In the genomic region with DNA sequence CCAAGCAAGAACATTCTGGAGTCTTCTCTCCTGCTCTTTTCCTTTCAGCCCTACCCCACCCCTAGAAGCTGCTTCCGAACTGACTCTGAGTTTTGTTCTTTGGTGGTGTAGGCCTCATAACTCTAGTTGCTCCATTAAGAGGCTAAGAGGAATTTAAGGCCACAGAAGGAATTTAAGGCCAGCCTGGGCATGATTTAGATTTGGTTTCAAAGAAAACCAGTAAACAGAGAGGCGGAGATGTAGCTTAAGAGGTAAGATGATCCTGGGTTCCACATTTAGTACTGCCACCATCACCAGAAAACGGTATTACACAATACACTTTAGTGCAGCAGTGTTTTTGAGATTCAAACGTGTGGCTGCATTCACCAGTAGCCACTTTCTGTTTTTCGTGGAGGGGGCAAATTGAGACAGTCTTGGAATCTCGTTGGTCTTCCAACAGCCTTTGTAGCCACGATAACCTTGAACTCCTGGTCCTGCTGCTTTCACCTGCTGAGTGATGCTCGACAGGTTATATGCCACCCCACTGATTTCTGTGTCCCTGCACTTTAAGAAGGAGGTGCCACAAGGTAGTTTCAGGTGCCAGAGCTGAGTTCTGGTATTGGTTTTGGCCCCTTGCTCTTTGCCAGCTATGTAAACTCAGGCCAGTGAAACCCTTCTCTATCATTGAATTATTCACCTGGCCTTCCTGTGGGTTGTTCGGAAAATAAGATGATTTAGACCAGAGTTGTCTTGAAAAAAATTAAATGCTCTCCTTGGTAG, we compare ENCODE assay signal across 11 mouse cellular contexts. TPM values are rescaled to one million over a fixed set of nuclear protein-coding genes. Genes with fewer than 3 reads are reported as not detected.
DNase-seq lines count a peak whose midpoint lies in the region; ATAC-seq and TF ChIP-seq lines count a peak whose summit lies in the region.
"Had no signal": no experiment of that assay in that cellular context is flagged by ENCODE, and none has a peak within 500 bp of the region (broad histone marks: within the 10 kb centered on the region; RNA-seq: fewer than 3 reads in every experiment).

No protein-coding gene starts in this region.

- H3K9ac ChIP-seq in heart, embryonic 14.5 days (ENCODE audit: low read length): peak overlapping the region; percentile 55
- H3K9ac ChIP-seq in hindbrain, postnatal 0 days (replicated peaks; ENCODE audit: low read length): no peak overlapping the region
- no peak overlapping the region for H3K9ac ChIP-seq in midbrain, postnatal 0 days (replicated peaks; ENCODE audit: low read length, poor library complexity, severe bottlenecking)

- H3K4me3 ChIP-seq in heart, embryonic 14.5 days (ENCODE audit: control insufficient read depth in 1 of 2, insufficient read depth in 1 of 2, low read depth in 1 of 2, low read length in 2 of 2): no peak overlapping the region
- no peak overlapping the region for H3K4me3 ChIP-seq in thymus, adult 2 months (ENCODE audit: control insufficient read depth, insufficient read depth, low read length)
- H3K4me3 ChIP-seq in hindbrain, postnatal 0 days (ENCODE audit: low read length): no peak overlapping the region
- no peak overlapping the region for H3K4me3 ChIP-seq in midbrain, postnatal 0 days (ENCODE audit: low read depth, low read length)
- H3K4me3 ChIP-seq: left cerebral cortex, adult 2 months had no signal

- no peak for DNase-seq in heart, adult 18-20 months
- no peak for DNase-seq in thymus, adult 2 months
- no peak for DNase-seq in thymus, adult 18-20 months
- no peak for DNase-seq in hindbrain, postnatal 0 days (ENCODE audit: low spot score)
- DNase-seq in midbrain, postnatal 0 days (ENCODE audit: low spot score): no peak
- DNase-seq: kidney, adult 8-10 months; spleen, adult 18-20 months had no signal

- ATAC-seq in heart, embryonic 14.5 days (ENCODE audit: insufficient number of reproducible peaks, insufficient read depth, low FRiP score, low read depth): no peak
- ATAC-seq in hindbrain, postnatal 0 days: no peak
- no peak for ATAC-seq in midbrain, postnatal 0 days (ENCODE audit: low FRiP score)
- no peak for ATAC-seq in activated CD4-positive, CD25-positive, alpha-beta regulatory T cell, adult 4 months

- peaks cover 35 to 42% of the 10 kb centered on the region in 2 experiments for H3K4me1 ChIP-seq in heart, embryonic 14.5 days (ENCODE audit: control insufficient read depth in 2 of 2, insufficient read depth in 2 of 2, low read length in 2 of 2)
- peaks cover 30% of the 10 kb centered on the region for H3K4me1 ChIP-seq in thymus, adult 2 months (replicated peaks; ENCODE audit: control insufficient read depth, insufficient read depth, low read length)
- H3K4me1 ChIP-seq in hindbrain, postnatal 0 days (ENCODE audit: insufficient read depth, low read length): peaks cover 15% of the 10 kb centered on the region
- peaks cover 6% of the 10 kb centered on the region; the same call in 1 of the 2 replicates for H3K4me1 ChIP-seq in midbrain, postnatal 0 days (ENCODE audit: insufficient read depth, low read length)

- H3K27me3 ChIP-seq in heart, embryonic 14.5 days (ENCODE audit: control insufficient read depth, insufficient read depth, low read length): no peaks in the 10 kb centered on the region
- H3K27me3 ChIP-seq in thymus, adult 2 months (ENCODE audit: control insufficient read depth, insufficient read depth, low read length): no peaks in the 10 kb centered on the region
- H3K27me3 ChIP-seq in hindbrain, postnatal 0 days (ENCODE audit: insufficient read depth, low read length): no peaks in the 10 kb centered on the region
- no peaks in the 10 kb centered on the region for H3K27me3 ChIP-seq in midbrain, postnatal 0 days (ENCODE audit: insufficient read depth, low read length)

- H3K9me3 ChIP-seq in heart, embryonic 14.5 days (ENCODE audit: control insufficient read depth, low read length): no peaks in the 10 kb centered on the region
- H3K9me3 ChIP-seq in hindbrain, postnatal 0 days (ENCODE audit: low read length): no peaks in the 10 kb centered on the region
- no peaks in the 10 kb centered on the region for H3K9me3 ChIP-seq in midbrain, postnatal 0 days (ENCODE audit: low read length)

- H3K27ac ChIP-seq in heart, embryonic 14.5 days (replicated peaks in 1 of 2; ENCODE audit: control insufficient read depth in 1 of 2, insufficient read depth in 1 of 2, low read depth in 2 of 2, low read length in 2 of 2): peak overlapping the region; percentile 93 to 97
- H3K27ac ChIP-seq in thymus, adult 2 months (ENCODE audit: control insufficient read depth, insufficient read depth, low read length): peak overlapping the region; percentile 87
- peak overlapping the region; percentile 76; the same call in 1 of the 2 replicates for H3K27ac ChIP-seq in hindbrain, postnatal 0 days
- H3K27ac ChIP-seq in midbrain, postnatal 0 days (ENCODE audit: low read depth, low read length): no peak overlapping the region

- H3K4me2 ChIP-seq in heart, embryonic 14.5 days (ENCODE audit: low read length): peak overlapping the region; percentile 52; the same call in 1 of the 2 replicates
- H3K4me2 ChIP-seq in hindbrain, postnatal 0 days (ENCODE audit: low read depth, low read length): no peak overlapping the region
- no peak overlapping the region for H3K4me2 ChIP-seq in midbrain, postnatal 0 days (ENCODE audit: low read depth, low read length, poor library complexity, severe bottlenecking)

- H3K36me3 ChIP-seq in heart, embryonic 14.5 days (ENCODE audit: control insufficient read depth, insufficient read depth, low read length): no peaks in the 10 kb centered on the region
- H3K36me3 ChIP-seq in thymus, adult 2 months (ENCODE audit: control insufficient read depth, insufficient read depth, low read length): no peaks in the 10 kb centered on the region
- no peaks in the 10 kb centered on the region for H3K36me3 ChIP-seq in hindbrain, postnatal 0 days (ENCODE audit: insufficient read depth, low read length)
- H3K36me3 ChIP-seq in midbrain, postnatal 0 days (ENCODE audit: insufficient read depth, low read length): no peaks in the 10 kb centered on the region

- no peak for TF ChIP-seq POLR2A in thymus, adult 2 months (IDR thresholded peaks at IDR 0.05; ENCODE audit: control insufficient read depth, extremely low read depth, insufficient read depth, low read length, poor library complexity)

- WGBS in heart, embryonic 14.5 days: 72% methylated on average over 9 of the region's 9 CpGs
- WGBS in thymus, adult 2 months: 44% methylated on average over 9 of the region's 9 CpGs
- 90% methylated on average over 9 of the region's 9 CpGs for WGBS in hindbrain, postnatal 0 days
- WGBS in midbrain, postnatal 0 days: 87% methylated on average over 9 of the region's 9 CpGs

- TF ChIP-seq CTCF in thymus, adult 2 months (IDR thresholded peaks at IDR 0.05; ENCODE audit: borderline replicate concordance, control insufficient read depth, extremely low read depth, insufficient read depth, low read length, poor library complexity): no peak
- peak; percentile 13; the same call in 1 of the 2 replicates for TF ChIP-seq CTCF in hindbrain, postnatal 0 days (IDR thresholded peaks at IDR 0.05; ENCODE audit: low read depth)
- TF ChIP-seq CTCF in midbrain, postnatal 0 days (IDR thresholded peaks at IDR 0.05): no peak

RNA-seq across cellular contexts. Expression of gene Kat2b, which starts 21.6 kb away (rescaled TPM):
- polyA plus RNA-seq in heart, embryonic 14.5 days (2014; fragmentation: Nextera tagmentation; extraction: Ambion mirVana): 16.6 and 17.0 TPM in 2 replicates
- 10 to 100 TPM; 76.3 to 86.9 TPM for total RNA-seq in heart, adult 18-20 months (2021)
- polyA plus RNA-seq in thymus, adult 2 months (2012; rRNA removed): 13.1 and 17.9 TPM in 2 replicates
- 17.5 and 20.6 TPM in 2 replicates for total RNA-seq in hindbrain, postnatal 0 days (2014; rRNA removed)
- polyA plus RNA-seq in hindbrain, postnatal 0 days (2015; fragmentation: Nextera tagmentation; extraction: Ambion mirVana): 4.2 and 4.6 TPM in 2 replicates
- 17.2 and 22.5 TPM in 2 replicates for total RNA-seq in midbrain, postnatal 0 days (2014; rRNA removed)
- polyA plus RNA-seq in midbrain, postnatal 0 days (2015; fragmentation: Nextera tagmentation; extraction: Ambion mirVana): 2.4 and 3.6 TPM in 2 replicates
- polyA plus RNA-seq in activated CD4-positive, CD25-positive, alpha-beta regulatory T cell, adult 4 months (2017; shearing (Covaris generic)): 10 to 100 TPM; 12.1 to 22.0 TPM

RNA-seq across cellular contexts. Expression of gene Pp2d1, which starts 49.0 kb away (rescaled TPM):
- 0.32 and 0.40 TPM in 2 replicates for polyA plus RNA-seq in heart, embryonic 14.5 days (2014; fragmentation: Nextera tagmentation; extraction: Ambion mirVana)
- total RNA-seq in heart, adult 18-20 months (2021): not detected
- polyA plus RNA-seq in thymus, adult 2 months (2012; rRNA removed): not detected in 2 replicates
- not detected in 2 replicates for total RNA-seq in hindbrain, postnatal 0 days (2014; rRNA removed)
- polyA plus RNA-seq in hindbrain, postnatal 0 days (2015; fragmentation: Nextera tagmentation; extraction: Ambion mirVana): 0.21 TPM in 2 replicates
- total RNA-seq in midbrain, postnatal 0 days (2014; rRNA removed): not detected in 2 replicates
- polyA plus RNA-seq in midbrain, postnatal 0 days (2015; fragmentation: Nextera tagmentation; extraction: Ambion mirVana): 0.26 and 0.42 TPM in 2 replicates
- polyA plus RNA-seq in activated CD4-positive, CD25-positive, alpha-beta regulatory T cell, adult 4 months (2017; shearing (Covaris generic)): 1 to 10 TPM in 1 of 2 experiments, under 1 TPM in 1; 0.47 to 1.2 TPM
- total RNA-seq: adrenal gland, postnatal 4 days; left cerebral cortex, adult 2 months had no signal
